Mouse (Mus musculus) liver, embryonic 14.5 days (tissue): ENCODE data around the gene Gm45337. TPM values are rescaled to one million over a fixed set of nuclear protein-coding genes. Genes with fewer than 3 reads are reported as not detected.
"Not testable (repeated sequence)": the region's sequence is repeated elsewhere in the genome, so short reads cannot be mapped to it uniquely, and the experiment has no call there.

Source experiments
- ATAC-seq: fragments of 200-750 bp; cut with Nextera tagmentation; 2 replicates; pipeline ENCODE4 v1.8.0; 2017; ENCODE audit warnings: moderate number of reproducible peaks, mild to moderate bottlenecking, moderate library complexity; ENCODE audit not compliant: insufficient read depth
- DNase-seq, 3 experiments: peaks; one replicate each; pipeline ENCODE4 v3.0.0-alpha.2; 2012 to 2013; ENCODE audit warnings: low read depth in 3 of 3, low spot score in 3 of 3
- H3K27ac ChIP-seq: fragments of 300-500 bp; sonication (generic); 2 replicates; pipeline ENCODE4 v1.5.1; 2014; ENCODE audit warnings: moderate library complexity, mild to moderate bottlenecking, control low read depth, inconsistent platforms
- H3K27me3 ChIP-seq: fragments of 300-500 bp; sonication (generic); 2 replicates; pipeline ENCODE4 v1.6.1; 2014; ENCODE audit warnings: mild to moderate bottlenecking, low read length, moderate library complexity; ENCODE audit not compliant: control insufficient read depth, insufficient read depth
- H3K36me3 ChIP-seq: fragments of 300-500 bp; sonication (generic); replicated peaks from 2 replicates; pipeline ENCODE4 v1.6.1; 2014; ENCODE audit warnings: low read depth; ENCODE audit not compliant: control insufficient read depth, insufficient read depth
- H3K4me1 ChIP-seq, 2 experiments: fragments of 200-500 bp in 1 of 2; fragments of 300-500 bp in 1 of 2; sonication (generic) in 1 of 2; replicated peaks; 2 replicates each; pipeline ENCODE4 v1.6.1; 2012 to 2014; ENCODE audit warnings: antibody characterized with exemption in 1 of 2, inconsistent platforms in 1 of 2, low read length in 1 of 2; ENCODE audit not compliant: control insufficient read depth in 2 of 2, insufficient read depth in 2 of 2
- H3K4me2 ChIP-seq: fragments of 300-500 bp; sonication (generic); 2 replicates; pipeline ENCODE4 v1.6.1; 2014; ENCODE audit warnings: low read depth, mild to moderate bottlenecking, control low read depth, moderate library complexity
- H3K4me3 ChIP-seq, 2 experiments: fragments of 200-500 bp in 1 of 2; fragments of 300-500 bp in 1 of 2; sonication (generic) in 1 of 2; 2 replicates each; pipeline ENCODE4 v1.5.1; 2012 to 2014; ENCODE audit warnings: low read depth in 2 of 2, low read length in 2 of 2, mild to moderate bottlenecking in 2 of 2, control low read depth in 1 of 2, inconsistent platforms in 1 of 2, moderate library complexity in 1 of 2; ENCODE audit not compliant: insufficient read depth in 1 of 2
- H3K9ac ChIP-seq: fragments of 300-500 bp; sonication (generic); replicated peaks from 2 replicates; pipeline ENCODE4 v1.6.1; 2014; ENCODE audit warnings: mild to moderate bottlenecking, control low read depth, moderate library complexity
- H3K9me3 ChIP-seq: fragments of 300-500 bp; sonication (generic); 2 replicates; pipeline ENCODE4 v1.6.1; 2016; ENCODE audit warnings: low read length, mixed read lengths; ENCODE audit not compliant: control insufficient read depth
- CTCF ChIP-seq: IDR thresholded peaks from 2 replicates; pipeline ENCODE4 v1.5.1; 2016; ENCODE audit warnings: antibody characterized with exemption, low read depth, control low read depth
- EP300 ChIP-seq: IDR thresholded peaks from 2 replicates; pipeline ENCODE4 v1.6.1; 2016; ENCODE audit warnings: antibody characterized with exemption, low read depth
- WGBS: fragments of 180-500 bp; shearing (Covaris S2); extraction: QIAGEN DNeasy Blood & Tissue Kit; methylation state at CpG from one replicate; pipeline ENCODE4 v1.1.7; 2014; ENCODE audit not compliant: insufficient replicate concordance; 5-methylcytosine and 5-hydroxymethylcytosine counted together
- polyA plus RNA-seq, 2 experiments: library from polyadenylated mRNA; depleted of rRNA in 1 of 2; stranded (reverse) in 1 of 2; unstranded in 1 of 2; fragments of >200 nt; fragmentation: Nextera tagmentation in 1 of 2; extraction: Ambion mirVana in 1 of 2; gene quantifications; 2 replicates each; pipeline versions ENCODE4 v1.2.1 to v1.2.3; 2012 to 2014

Gene Gm45337
- polyA plus RNA-seq, 2 experiments, result not detected

GRCm38 (mm10) chr7:142148633-142149032, 4.2 kb upstream of the Gm45337 start:
- no peak overlapping the region for H3K27ac ChIP-seq
- no peaks in the 10 kb centered on the region for H3K36me3 ChIP-seq
- H3K4me1 ChIP-seq, result no peaks in the 10 kb centered on the region
- ATAC-seq, result no peak
- no peak overlapping the region for H3K9ac ChIP-seq
- no peaks in the 10 kb centered on the region for H3K27me3 ChIP-seq
- no peaks in the 10 kb centered on the region for H3K9me3 ChIP-seq
- no peak for DNase-seq
- TF ChIP-seq EP300 (no peak), CTCF (no peak)
- no peak overlapping the region for H3K4me3 ChIP-seq
- no peak overlapping the region for H3K4me2 ChIP-seq

GRCm38 (mm10) chr7:142146033-142146432, 1.6 kb upstream of the Gm45337 start:
- TF ChIP-seq CTCF (peak; percentile 51), EP300 (no peak)
- no peaks in the 10 kb centered on the region for H3K9me3 ChIP-seq
- H3K9ac ChIP-seq, result no peak overlapping the region
- no peaks in the 10 kb centered on the region for H3K4me1 ChIP-seq
- peak in 2 of 3 experiments; percentile 14 to 19 for DNase-seq
- no peak overlapping the region for H3K27ac ChIP-seq
- H3K4me2 ChIP-seq, result no peak overlapping the region
- H3K27me3 ChIP-seq, result no peaks in the 10 kb centered on the region
- no peak overlapping the region for H3K4me3 ChIP-seq
- no peaks in the 10 kb centered on the region for H3K36me3 ChIP-seq
- ATAC-seq, result no peak
- WGBS, result 3% methylated on average over 1 of the region's 1 CpGs

GRCm38 (mm10) chr7:142145413-142145940, 1.1 kb upstream of the Gm45337 start:
- H3K4me3 ChIP-seq, result no peak overlapping the region
- H3K27me3 ChIP-seq, result no peaks in the 10 kb centered on the region
- TF ChIP-seq EP300 (no peak), CTCF (no peak)
- H3K4me1 ChIP-seq, result no peaks in the 10 kb centered on the region
- H3K9me3 ChIP-seq, result no peaks in the 10 kb centered on the region
- DNase-seq, result no peak
- no peak overlapping the region for H3K27ac ChIP-seq
- no peaks in the 10 kb centered on the region for H3K36me3 ChIP-seq
- ATAC-seq, result no peak
- 37% methylated on average over 4 of the region's 4 CpGs for WGBS
- H3K9ac ChIP-seq, result no peak overlapping the region
- no peak overlapping the region for H3K4me2 ChIP-seq

- not testable (repeated sequence) for H3K27ac ChIP-seq, H3K4me2 ChIP-seq, H3K4me3 ChIP-seq, H3K36me3 ChIP-seq, ATAC-seq, H3K9me3 ChIP-seq, DNase-seq, H3K4me1 ChIP-seq, H3K27me3 ChIP-seq, H3K9ac ChIP-seq
- 0% methylated on average over 1 of the region's 1 CpGs for WGBS
Observed at GRCm38 (mm10) chr7:142143506-142144010, 849 bp downstream of the Gm45337 start.

GRCm38 (mm10) chr7:142140696-142141095, 3.7 kb downstream of the Gm45337 start:
- Histone ChIP-seq H3K4me3 (no peak overlapping the region), H3K27me3 (no peaks in the 10 kb centered on the region), H3K4me1 (no peaks in the 10 kb centered on the region), H3K27ac (no peak overlapping the region), H3K9ac (no peak overlapping the region), H3K4me2 (no peak overlapping the region), H3K36me3 (no peaks in the 10 kb centered on the region), H3K9me3 (no peaks in the 10 kb centered on the region)
- 8% methylated on average over 1 of the region's 1 CpGs for WGBS
- TF ChIP-seq EP300 (no peak), CTCF (no peak)
- no peak for DNase-seq
- ATAC-seq, result no peak

- not testable (repeated sequence) for H3K9ac ChIP-seq, H3K27ac ChIP-seq, H3K9me3 ChIP-seq, ATAC-seq, H3K36me3 ChIP-seq, H3K4me3 ChIP-seq, H3K4me1 ChIP-seq, H3K27me3 ChIP-seq, H3K4me2 ChIP-seq, DNase-seq
- WGBS, result 12% methylated on average over 2 of the region's 2 CpGs
Observed at GRCm38 (mm10) chr7:142135934-142136333, 8.5 kb downstream of the Gm45337 start, which contains the start of gene Gm39115. Gene Gm39115 (minus strand): TSS chr7:142136034.
